Mouse (Mus musculus): ENCODE results near the gene Arl14. TPM values are rescaled to one million over a fixed set of nuclear protein-coding genes. Genes with fewer than 3 reads are reported as not detected.
"Not testable (repeated sequence)": the region's sequence is repeated elsewhere in the genome, so short reads cannot be mapped to it uniquely, and the experiment has no call there.

Gene Arl14
- polyA plus RNA-seq, 1 experiment from 2014 or later = not detected

DNA sequence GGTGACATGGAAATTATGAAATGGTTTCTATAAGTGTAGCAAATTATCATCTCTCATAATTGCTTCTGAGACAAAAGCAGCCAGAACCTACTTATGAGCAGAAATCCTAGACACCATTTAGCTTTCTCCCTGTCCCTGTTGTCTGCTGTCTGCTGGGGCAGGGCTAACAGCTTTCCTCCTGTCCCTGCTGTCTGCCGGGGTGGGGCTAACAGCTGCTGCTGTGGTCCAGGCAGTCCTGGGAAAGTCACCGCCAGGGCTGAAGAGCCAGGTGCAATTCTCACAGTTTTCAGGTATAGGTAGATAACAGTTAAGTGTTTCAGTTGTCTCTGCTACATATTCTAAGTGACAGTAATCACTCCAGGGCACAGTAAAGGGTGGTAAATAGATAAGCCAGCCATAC is 4.3 kb downstream of the Arl14 start:
- Histone ChIP-seq H3K9me3 (ENCODE audit: control insufficient read depth, low read length) (no peaks in the 10 kb centered on the region), H3K9ac (ENCODE audit: low read depth, low read length) (no peak overlapping the region), H3K27ac (ENCODE audit: low read depth, low read length) (no peak overlapping the region), H3K27me3 (replicated peaks; ENCODE audit: control insufficient read depth, insufficient read depth, low read length) (no peaks in the 10 kb centered on the region), H3K4me3 (ENCODE audit: low read depth, low read length) (no peak overlapping the region), H3K4me1 (replicated peaks; ENCODE audit: control insufficient read depth, insufficient read depth, low read length) (no peaks in the 10 kb centered on the region), H3K36me3 (ENCODE audit: control insufficient read depth, insufficient read depth, low read length) (no peaks in the 10 kb centered on the region), H3K4me2 (no peak overlapping the region)
- DNase-seq (ENCODE audit: low spot score) = no peak
- WGBS = 50% methylated on average over 2 of the region's 2 CpGs
- no peak for ATAC-seq (replicated peaks; ENCODE audit: low FRiP score)

DNA sequence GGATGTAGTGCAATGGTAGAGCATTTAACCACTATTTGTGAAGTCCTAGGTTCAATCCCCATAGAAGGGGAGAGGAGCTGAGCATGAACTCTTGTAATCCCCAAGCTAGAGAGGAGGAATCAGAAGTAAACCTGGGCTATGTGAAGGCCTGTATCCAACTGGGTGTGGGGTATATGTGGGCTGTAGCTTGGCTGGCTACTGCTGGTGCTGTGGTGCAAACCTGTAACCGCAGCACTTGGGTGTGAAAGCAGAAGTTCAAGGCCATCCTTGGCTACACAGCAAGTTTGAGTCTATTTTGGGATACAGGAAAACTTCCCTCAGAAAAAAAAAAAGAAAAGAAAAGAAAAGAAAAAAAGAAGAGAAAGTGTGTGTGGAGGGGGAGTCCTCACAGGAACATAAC is 5.8 kb downstream of the Arl14 start:
- Histone ChIP-seq H3K27ac (ENCODE audit: low read depth, low read length) (no peak overlapping the region), H3K27me3 (replicated peaks; ENCODE audit: control insufficient read depth, insufficient read depth, low read length) (no peaks in the 10 kb centered on the region), H3K9me3 (ENCODE audit: control insufficient read depth, low read length) (no peaks in the 10 kb centered on the region), H3K4me1 (replicated peaks; ENCODE audit: control insufficient read depth, insufficient read depth, low read length) (no peaks in the 10 kb centered on the region), H3K4me3 (ENCODE audit: low read depth, low read length) (no peak overlapping the region), H3K4me2 (no peak overlapping the region), H3K36me3 (ENCODE audit: control insufficient read depth, insufficient read depth, low read length) (no peaks in the 10 kb centered on the region), H3K9ac (ENCODE audit: low read depth, low read length) (no peak overlapping the region)
- ATAC-seq (replicated peaks; ENCODE audit: low FRiP score) (no peak), DNase-seq (ENCODE audit: low spot score) (no peak)
- 60% methylated on average over 1 of the region's 1 CpGs for WGBS

GRCm38 (mm10) chr3:69231522-69232138 is 9.4 kb downstream of the Arl14 start:
- DNase-seq (ENCODE audit: low spot score) = no peak
- Histone ChIP-seq H3K4me1 (replicated peaks; ENCODE audit: control insufficient read depth, insufficient read depth, low read length) (no peaks in the 10 kb centered on the region), H3K4me3 (ENCODE audit: low read depth, low read length) (no peak overlapping the region), H3K9me3 (ENCODE audit: control insufficient read depth, low read length) (no peaks in the 10 kb centered on the region), H3K27me3 (replicated peaks; ENCODE audit: control insufficient read depth, insufficient read depth, low read length) (no peaks in the 10 kb centered on the region), H3K9ac (ENCODE audit: low read depth, low read length) (no peak overlapping the region), H3K36me3 (ENCODE audit: control insufficient read depth, insufficient read depth, low read length) (no peaks in the 10 kb centered on the region), H3K27ac (ENCODE audit: low read depth, low read length) (no peak overlapping the region), H3K4me2 (no peak overlapping the region)
- 88% methylated on average over 14 of the region's 14 CpGs for WGBS
- ATAC-seq (replicated peaks; ENCODE audit: low FRiP score) = no peak

DNA sequence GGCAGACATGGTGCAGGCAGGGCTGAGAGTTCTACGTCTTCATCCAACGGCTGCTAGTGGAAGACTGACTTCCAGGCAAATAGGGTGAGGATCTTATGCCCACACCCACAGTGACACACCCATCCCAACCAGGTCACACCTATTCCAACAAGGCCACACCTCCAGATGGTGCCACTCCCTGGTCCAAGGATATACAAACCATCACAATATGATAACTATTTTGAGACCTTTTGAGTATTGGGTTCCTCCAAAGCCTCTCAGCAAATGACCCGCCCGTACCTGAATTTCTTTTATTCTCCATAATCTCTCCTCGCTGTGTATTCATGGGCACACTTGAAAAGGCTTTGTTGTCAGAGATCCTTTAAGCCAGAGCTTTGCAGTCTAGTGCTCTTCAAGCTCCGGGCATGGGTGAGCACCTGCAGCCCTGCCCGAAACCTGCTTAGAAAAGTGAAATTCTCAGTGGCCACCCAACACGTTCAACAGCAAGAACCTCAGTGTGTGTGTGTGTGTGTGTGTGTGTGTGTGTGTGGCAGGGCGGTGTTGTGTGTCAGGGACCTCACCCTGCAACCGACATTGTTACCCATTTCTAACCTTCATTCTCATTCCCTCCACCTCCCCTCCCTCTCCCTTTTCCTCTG is 11.5 kb downstream of the Arl14 start:
- ATAC-seq (replicated peaks; ENCODE audit: low FRiP score); H3K4me1 ChIP-seq (replicated peaks; ENCODE audit: control insufficient read depth, insufficient read depth, low read length); H3K4me2 ChIP-seq; H3K36me3 ChIP-seq (ENCODE audit: control insufficient read depth, insufficient read depth, low read length); H3K27me3 ChIP-seq (replicated peaks; ENCODE audit: control insufficient read depth, insufficient read depth, low read length); H3K9ac ChIP-seq (ENCODE audit: low read depth, low read length); H3K9me3 ChIP-seq (ENCODE audit: control insufficient read depth, low read length); DNase-seq (ENCODE audit: low spot score); H3K27ac ChIP-seq (ENCODE audit: low read depth, low read length); H3K4me3 ChIP-seq (ENCODE audit: low read depth, low read length): not testable (repeated sequence)
- 84% methylated on average over 10 of the region's 10 CpGs for WGBS

DNA sequence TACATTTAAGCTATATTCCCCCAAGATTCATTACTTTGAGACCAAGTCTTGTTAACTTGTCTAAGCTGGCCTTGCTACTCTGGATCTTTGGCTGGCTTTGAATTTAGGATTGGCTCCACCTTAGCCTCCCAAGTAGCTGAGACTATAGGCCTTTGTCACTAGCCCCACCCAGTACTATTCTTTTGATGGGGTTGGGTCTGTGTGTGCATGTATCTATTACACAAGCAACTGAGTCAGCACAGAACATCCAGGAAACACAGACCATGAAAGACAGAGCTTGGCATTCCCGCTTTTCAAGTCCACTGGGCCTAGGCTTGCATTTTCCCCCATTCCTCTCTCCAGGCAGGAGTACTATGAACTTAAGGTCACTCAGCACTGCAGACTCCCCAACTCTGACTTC is 12.3 kb downstream of the Arl14 start:
- H3K4me2 ChIP-seq = no peak overlapping the region
- H3K4me1 ChIP-seq (replicated peaks; ENCODE audit: control insufficient read depth, insufficient read depth, low read length) = no peaks in the 10 kb centered on the region
- no peaks in the 10 kb centered on the region for H3K36me3 ChIP-seq (ENCODE audit: control insufficient read depth, insufficient read depth, low read length)
- no peaks in the 10 kb centered on the region for H3K9me3 ChIP-seq (ENCODE audit: control insufficient read depth, low read length)
- H3K27me3 ChIP-seq (replicated peaks; ENCODE audit: control insufficient read depth, insufficient read depth, low read length) = no peaks in the 10 kb centered on the region
- no peak overlapping the region for H3K9ac ChIP-seq (ENCODE audit: low read depth, low read length)
- no peak overlapping the region for H3K27ac ChIP-seq (ENCODE audit: low read depth, low read length)
- ATAC-seq (replicated peaks; ENCODE audit: low FRiP score) (no peak), DNase-seq (ENCODE audit: low spot score) (no peak)
- no peak overlapping the region for H3K4me3 ChIP-seq (ENCODE audit: low read depth, low read length)
- 83% methylated on average over 1 of the region's 1 CpGs for WGBS

DNA sequence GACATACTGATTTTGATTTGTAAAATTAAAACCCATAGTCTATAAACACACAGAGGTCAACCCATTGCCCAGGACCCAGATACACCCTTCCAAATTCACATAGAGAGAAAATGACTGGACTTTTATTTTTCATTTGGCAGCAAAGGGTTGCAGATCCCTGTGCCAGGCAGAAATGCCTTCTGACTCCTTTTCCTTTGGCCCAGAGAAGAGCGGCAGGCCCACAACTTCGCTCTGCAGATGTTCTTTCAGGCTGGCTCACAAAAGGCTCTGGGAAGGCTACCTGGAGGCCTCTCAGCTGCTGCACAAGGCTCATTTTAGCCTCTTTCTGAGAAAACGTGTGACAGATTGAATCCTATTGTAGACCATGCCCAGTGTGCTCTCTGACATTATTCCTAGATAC is 13.6 kb downstream of the Arl14 start:
- WGBS = 85% methylated on average over 3 of the region's 3 CpGs
- no peak for ATAC-seq (replicated peaks; ENCODE audit: low FRiP score)

GRCm38 (mm10) chr3:69236491-69236890 is 14.3 kb downstream of the Arl14 start:
- Histone ChIP-seq H3K9me3 (ENCODE audit: control insufficient read depth, low read length) (no peaks in the 10 kb centered on the region), H3K4me2 (no peak overlapping the region), H3K27ac (ENCODE audit: low read depth, low read length) (no peak overlapping the region), H3K4me1 (replicated peaks; ENCODE audit: control insufficient read depth, insufficient read depth, low read length) (no peaks in the 10 kb centered on the region), H3K27me3 (replicated peaks; ENCODE audit: control insufficient read depth, insufficient read depth, low read length) (no peaks in the 10 kb centered on the region), H3K36me3 (ENCODE audit: control insufficient read depth, insufficient read depth, low read length) (no peaks in the 10 kb centered on the region), H3K4me3 (ENCODE audit: low read depth, low read length) (no peak overlapping the region), H3K9ac (ENCODE audit: low read depth, low read length) (no peak overlapping the region)
- DNase-seq (ENCODE audit: low spot score) (no peak), ATAC-seq (replicated peaks; ENCODE audit: low FRiP score) (no peak)
- 84% methylated on average over 12 of the region's 12 CpGs for WGBS

More for the DNA sequence above, 13.6 kb downstream of the Arl14 start:
- Histone ChIP-seq H3K9me3 (ENCODE audit: control insufficient read depth, low read length) (no peaks in the 10 kb centered on the region), H3K4me3 (ENCODE audit: low read depth, low read length) (no peak overlapping the region), H3K4me2 (no peak overlapping the region), H3K27me3 (replicated peaks; ENCODE audit: control insufficient read depth, insufficient read depth, low read length) (no peaks in the 10 kb centered on the region), H3K36me3 (ENCODE audit: control insufficient read depth, insufficient read depth, low read length) (no peaks in the 10 kb centered on the region), H3K9ac (ENCODE audit: low read depth, low read length) (no peak overlapping the region), H3K4me1 (replicated peaks; ENCODE audit: control insufficient read depth, insufficient read depth, low read length) (no peaks in the 10 kb centered on the region), H3K27ac (ENCODE audit: low read depth, low read length) (no peak overlapping the region)
- DNase-seq (ENCODE audit: low spot score) = no peak

GRCm38 (mm10) chr3:69238141-69238851 is 16.1 kb downstream of the Arl14 start:
- Histone ChIP-seq H3K4me3 (ENCODE audit: low read depth, low read length) (no peak overlapping the region), H3K27ac (ENCODE audit: low read depth, low read length) (no peak overlapping the region), H3K4me1 (replicated peaks; ENCODE audit: control insufficient read depth, insufficient read depth, low read length) (no peaks in the 10 kb centered on the region), H3K36me3 (ENCODE audit: control insufficient read depth, insufficient read depth, low read length) (no peaks in the 10 kb centered on the region), H3K4me2 (no peak overlapping the region), H3K9me3 (ENCODE audit: control insufficient read depth, low read length) (no peaks in the 10 kb centered on the region), H3K9ac (ENCODE audit: low read depth, low read length) (no peak overlapping the region), H3K27me3 (replicated peaks; ENCODE audit: control insufficient read depth, insufficient read depth, low read length) (no peaks in the 10 kb centered on the region)
- ATAC-seq (replicated peaks; ENCODE audit: low FRiP score) (no peak), DNase-seq (ENCODE audit: low spot score) (no peak)
- WGBS = 45% methylated on average over 12 of the region's 12 CpGs

DNA sequence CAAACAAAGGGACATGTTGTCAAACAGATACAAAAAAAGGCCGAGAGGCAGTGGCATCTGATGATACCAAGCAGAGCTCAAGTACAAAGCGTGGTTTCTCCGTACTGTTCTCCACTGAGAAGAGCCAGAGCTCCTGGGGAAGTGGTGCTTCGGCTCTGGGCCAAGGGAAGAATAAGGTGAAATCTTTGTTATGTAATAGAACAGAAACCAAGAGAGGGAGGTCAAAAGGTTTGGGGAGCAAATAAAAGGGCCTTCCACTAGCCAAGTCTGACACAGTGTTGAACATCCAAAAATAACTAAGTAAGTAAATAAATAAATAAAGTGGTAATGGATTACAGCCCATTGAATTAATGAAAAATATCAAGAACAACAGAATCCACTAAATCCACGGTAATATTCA is 17.0 kb downstream of the Arl14 start:
- 0 out of 2 replicates have a peak, but pooled peaks cover under 1% of the 10 kb centered on the region for H3K27me3 ChIP-seq (replicated peaks; ENCODE audit: control insufficient read depth, insufficient read depth, low read length)
- no peaks in the 10 kb centered on the region for H3K9me3 ChIP-seq (ENCODE audit: control insufficient read depth, low read length)
- 68% methylated on average over 5 of the region's 5 CpGs for WGBS
- no peaks in the 10 kb centered on the region for H3K36me3 ChIP-seq (ENCODE audit: control insufficient read depth, insufficient read depth, low read length)
- H3K4me1 ChIP-seq (replicated peaks; ENCODE audit: control insufficient read depth, insufficient read depth, low read length) = no peaks in the 10 kb centered on the region
- ATAC-seq (replicated peaks; ENCODE audit: low FRiP score) (no peak), DNase-seq (ENCODE audit: low spot score) (no peak)
- H3K4me2 ChIP-seq = no peak overlapping the region
- no peak overlapping the region for H3K27ac ChIP-seq (ENCODE audit: low read depth, low read length)
- no peak overlapping the region for H3K4me3 ChIP-seq (ENCODE audit: low read depth, low read length)
- no peak overlapping the region for H3K9ac ChIP-seq (ENCODE audit: low read depth, low read length)
